Mouse (Mus musculus) bone marrow macrophage, adult 2 months (primary cell): ENCODE measurements at regions not wholly inside any gene's neighbourhood (a gene's known extent, or its start where the extent isn't known, plus 50 kb on each side); places are given as distances from the start of the nearest gene placed in this dataset.

Experiments
- CTCF ChIP-seq: IDR thresholded peaks from 2 replicates; pipeline ENCODE4 v1.5.1; 2012; ENCODE audit warnings: low read depth, mild to moderate bottlenecking, low read length, moderate library complexity
- POLR2A ChIP-seq: IDR thresholded peaks from 2 replicates; pipeline ENCODE4 v1.6.1; 2012; ENCODE audit warnings: mild to moderate bottlenecking, low read depth, low read length, borderline replicate concordance

- TF ChIP-seq POLR2A: no peak
- TF ChIP-seq CTCF: no peak
These were observed 114.4 kb upstream of the Cpsf6 start for GRCm38 (mm10) chr10:117494171-117494701.
